Mouse (Mus musculus) heart, embryonic 16.5 days (tissue): ENCODE data around the gene Ankrd11. TPM values are rescaled to one million over a fixed set of nuclear protein-coding genes. Genes with fewer than 3 reads are reported as not detected.
"Not testable (repeated sequence)": the region's sequence is repeated elsewhere in the genome, so short reads cannot be mapped to it uniquely, and the experiment has no call there.

ENCODE experiments used
- ATAC-seq: fragments of 200-750 bp; cut with Nextera tagmentation; replicated peaks from 2 replicates; pipeline ENCODE4 v1.8.0; 2017; ENCODE audit warnings: moderate number of reproducible peaks; ENCODE audit not compliant: insufficient read depth, low FRiP score; ENCODE audit errors: extremely low read depth
- H3K27ac ChIP-seq: fragments of 300-500 bp; sonication (generic); 2 replicates; pipeline ENCODE4 v1.5.1; 2014; ENCODE audit warnings: mild to moderate bottlenecking, low read length, control low read depth, moderate library complexity
- H3K27me3 ChIP-seq: fragments of 300-500 bp; sonication (generic); 2 replicates; pipeline ENCODE4 v1.6.1; 2014; ENCODE audit warnings: low read length, mixed read lengths; ENCODE audit not compliant: control insufficient read depth, insufficient read depth
- H3K36me3 ChIP-seq: fragments of 300-500 bp; sonication (generic); 2 replicates; pipeline ENCODE4 v1.6.1; 2014; ENCODE audit not compliant: control insufficient read depth, insufficient read depth
- H3K4me1 ChIP-seq: fragments of 300-500 bp; sonication (generic); 2 replicates; pipeline ENCODE4 v1.6.1; 2014; ENCODE audit warnings: low read length, mixed read lengths; ENCODE audit not compliant: control insufficient read depth, insufficient read depth
- H3K4me2 ChIP-seq: fragments of 300-500 bp; sonication (generic); 2 replicates; pipeline ENCODE4 v1.6.1; 2014; ENCODE audit warnings: low read depth, mild to moderate bottlenecking, control low read depth, low read length
- H3K4me3 ChIP-seq: fragments of 300-500 bp; sonication (generic); 2 replicates; pipeline ENCODE4 v1.5.1; 2014; ENCODE audit warnings: mild to moderate bottlenecking, control low read depth, low read length
- H3K9ac ChIP-seq: fragments of 300-500 bp; sonication (generic); 2 replicates; pipeline ENCODE4 v1.6.1; 2014; ENCODE audit warnings: low read length, control low read depth
- H3K9me3 ChIP-seq: fragments of 300-500 bp; sonication (generic); replicated peaks from 2 replicates; pipeline ENCODE4 v1.6.1; 2016; ENCODE audit warnings: low read length; ENCODE audit not compliant: control insufficient read depth
- WGBS: fragments of 180-500 bp; shearing (Covaris S2); extraction: QIAGEN DNeasy Blood & Tissue Kit; methylation state at CpG from one replicate; pipeline ENCODE4 v1.1.7; 2014; 5-methylcytosine and 5-hydroxymethylcytosine counted together
- polyA plus RNA-seq: library from polyadenylated mRNA; unstranded; fragments of >200 nt; fragmentation: Nextera tagmentation; extraction: Ambion mirVana; gene quantifications from 2 replicates; pipeline ENCODE4 v1.2.1, GENCODE M21; 2015

Ankrd11 gene
- polyA plus RNA-seq, 1 experiment from 2014 or later = 17.6 TPM

DNA sequence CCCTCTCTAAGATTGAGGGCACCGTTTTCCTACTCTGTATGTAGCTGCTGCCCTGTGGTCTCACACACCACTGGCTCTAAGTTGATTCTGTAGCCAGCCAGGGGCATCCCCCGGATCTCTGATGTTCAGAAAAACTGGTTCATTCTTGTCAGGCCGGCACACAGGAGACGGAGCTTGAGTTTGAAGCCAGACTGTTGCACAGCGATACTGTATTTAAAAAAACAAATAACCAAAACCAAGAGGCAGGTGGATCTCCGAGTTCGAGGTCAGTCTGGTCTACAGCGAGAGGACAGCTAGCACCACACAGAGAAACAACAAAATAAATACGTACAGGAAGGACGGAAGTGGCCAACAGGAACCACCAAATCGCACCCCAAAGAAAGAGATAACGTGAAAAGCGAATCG is 22.7 kb upstream of the Ankrd11 start:
- H3K4me3 ChIP-seq = peak overlapping the region; percentile 98
- no peaks in the 10 kb centered on the region; the same call in 1 of the 2 replicates for H3K36me3 ChIP-seq
- H3K4me1 ChIP-seq = peaks cover 17% of the 10 kb centered on the region
- H3K9ac ChIP-seq = peak overlapping the region; percentile 98
- peak; percentile 10; the same call in 1 of the 2 replicates for ATAC-seq
- peak overlapping the region; percentile 86 for H3K4me2 ChIP-seq
- H3K27ac ChIP-seq = peak overlapping the region; percentile 94
- H3K9me3 ChIP-seq = no peaks in the 10 kb centered on the region
- under 1% methylated on average over 14 of the region's 14 CpGs for WGBS
- H3K27me3 ChIP-seq = no peaks in the 10 kb centered on the region

DNA sequence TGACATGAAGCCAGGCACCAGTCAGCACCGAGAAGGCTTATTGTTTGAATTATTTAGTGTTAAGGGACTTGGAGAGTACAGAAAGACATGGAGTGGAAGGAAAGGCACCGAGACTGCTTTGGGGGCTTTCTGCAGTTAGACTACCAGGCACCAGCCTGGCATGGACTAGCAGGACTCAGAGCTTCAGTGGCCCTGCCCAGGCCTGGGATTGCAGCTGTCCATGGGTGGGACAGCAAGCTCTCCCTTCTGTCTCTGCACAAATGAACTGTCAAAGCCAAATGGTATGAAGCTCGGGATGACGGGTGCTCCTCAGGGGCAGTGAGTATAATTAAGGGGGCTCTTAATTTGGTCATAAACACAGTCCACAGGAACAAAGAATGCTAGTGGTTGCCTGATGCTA is 22.0 kb upstream of the Ankrd11 start:
- no peaks in the 10 kb centered on the region; the same call in 1 of the 2 replicates for H3K36me3 ChIP-seq
- H3K4me1 ChIP-seq = peaks cover 17% of the 10 kb centered on the region
- no peak for ATAC-seq
- WGBS = 82% methylated on average over 4 of the region's 4 CpGs
- H3K27ac ChIP-seq = no peak overlapping the region; the same call in 1 of the 2 replicates
- H3K4me3 ChIP-seq = no peak overlapping the region; the same call in 1 of the 2 replicates
- no peaks in the 10 kb centered on the region for H3K9me3 ChIP-seq
- peak overlapping the region; percentile 98 for H3K9ac ChIP-seq
- no peaks in the 10 kb centered on the region for H3K27me3 ChIP-seq
- H3K4me2 ChIP-seq = peak overlapping the region; percentile 86; the same call in 1 of the 2 replicates

GRCm38 (mm10) chr8:123062721-123063120 is 20.6 kb upstream of the Ankrd11 start, which contains the start of gene Spg7:
Spg7 (plus strand) TSS chr8:123062942.
- H3K27ac ChIP-seq = no peak within 1 kb of the TSS
- no peak within 1 kb of the TSS; the same call in 1 of the 2 replicates for H3K9ac ChIP-seq
- no peaks in the 10 kb centered on the region; the same call in 1 of the 2 replicates for H3K36me3 ChIP-seq
- no peaks in the 10 kb centered on the region for H3K27me3 ChIP-seq
- H3K4me3 ChIP-seq = no peak within 1 kb of the TSS
- no peak within 1 kb of the TSS for H3K4me2 ChIP-seq
- ATAC-seq = no peak
- WGBS = 76% methylated on average over 7 of the region's 7 CpGs
- H3K4me1 ChIP-seq = peaks cover 17% of the 10 kb centered on the region
- H3K9me3 ChIP-seq = no peaks in the 10 kb centered on the region

DNA sequence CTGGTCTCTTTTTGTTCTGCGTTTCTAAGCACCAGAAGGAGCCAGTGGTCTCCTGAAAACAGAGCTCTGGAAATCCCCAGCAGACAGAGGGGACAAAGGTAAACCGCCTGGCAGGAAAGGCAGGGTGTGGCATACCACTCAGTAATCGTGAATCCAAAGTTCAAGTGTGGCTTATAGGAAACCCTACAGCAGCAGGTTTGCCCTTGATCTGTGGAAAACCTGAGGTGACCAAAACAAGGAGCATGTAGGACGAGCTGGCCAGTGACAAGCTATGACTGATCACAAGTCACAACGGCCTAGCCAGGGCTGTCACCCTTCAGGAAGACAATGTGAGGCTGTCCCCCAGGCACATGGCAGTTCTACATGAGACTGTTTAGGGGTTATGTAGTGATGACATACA is 9.4 kb upstream of the Ankrd11 start:
- WGBS = 51% methylated on average over 5 of the region's 5 CpGs
- no peak for ATAC-seq
- no peaks in the 10 kb centered on the region for H3K4me1 ChIP-seq
- no peaks in the 10 kb centered on the region for H3K36me3 ChIP-seq
- no peak overlapping the region for H3K27ac ChIP-seq
- no peak overlapping the region for H3K4me2 ChIP-seq
- no peak overlapping the region for H3K9ac ChIP-seq
- H3K4me3 ChIP-seq = no peak overlapping the region
- no peaks in the 10 kb centered on the region for H3K9me3 ChIP-seq
- no peaks in the 10 kb centered on the region for H3K27me3 ChIP-seq

DNA sequence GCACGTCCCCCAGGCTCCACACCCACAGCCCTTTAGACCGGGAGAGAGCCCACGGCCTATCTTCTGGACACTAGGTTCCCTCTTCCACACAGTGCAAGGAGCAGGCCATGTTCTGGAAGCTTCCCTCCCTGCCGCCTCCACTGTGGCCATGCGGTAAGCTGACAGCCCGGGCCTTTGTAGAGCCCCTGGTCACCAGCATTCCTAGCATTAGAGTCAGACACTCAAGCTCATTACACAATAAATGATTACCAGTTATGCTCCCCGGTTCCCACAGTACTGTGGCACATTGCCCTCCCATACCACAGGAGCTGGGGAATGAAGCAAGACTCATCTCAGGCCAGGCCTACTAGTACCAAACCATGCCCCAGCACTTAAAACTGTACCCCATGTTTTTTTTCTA is 6.3 kb upstream of the Ankrd11 start:
- 84% methylated on average over 7 of the region's 7 CpGs for WGBS
- no peak for ATAC-seq
- Histone ChIP-seq H3K9ac (no peak overlapping the region), H3K9me3 (no peaks in the 10 kb centered on the region), H3K36me3 (no peaks in the 10 kb centered on the region), H3K4me3 (no peak overlapping the region), H3K4me2 (no peak overlapping the region), H3K27me3 (no peaks in the 10 kb centered on the region), H3K4me1 (peaks cover 4% of the 10 kb centered on the region), H3K27ac (no peak overlapping the region)

GRCm38 (mm10) chr8:123047827-123048226 is 5.8 kb upstream of the Ankrd11 start:
- Histone ChIP-seq H3K4me1 (peaks cover 8% of the 10 kb centered on the region), H3K4me3 (no peak overlapping the region), H3K36me3 (no peaks in the 10 kb centered on the region), H3K27me3 (no peaks in the 10 kb centered on the region), H3K4me2 (no peak overlapping the region), H3K27ac (no peak overlapping the region), H3K9ac (no peak overlapping the region), H3K9me3 (no peaks in the 10 kb centered on the region)
- no peak for ATAC-seq
- WGBS = 83% methylated on average over 7 of the region's 7 CpGs

GRCm38 (mm10) chr8:123046706-123047105 is 4.6 kb upstream of the Ankrd11 start:
- H3K9ac ChIP-seq = no peak overlapping the region
- peaks cover 8% of the 10 kb centered on the region for H3K4me1 ChIP-seq
- H3K9me3 ChIP-seq = no peaks in the 10 kb centered on the region
- H3K4me3 ChIP-seq = no peak overlapping the region
- no peak for ATAC-seq
- H3K36me3 ChIP-seq = no peaks in the 10 kb centered on the region
- H3K27ac ChIP-seq = no peak overlapping the region
- no peak overlapping the region for H3K4me2 ChIP-seq
- H3K27me3 ChIP-seq = no peaks in the 10 kb centered on the region
- WGBS = 74% methylated on average over 4 of the region's 4 CpGs

GRCm38 (mm10) chr8:123044743-123045425 is 2.8 kb upstream of the Ankrd11 start:
- WGBS = 89% methylated on average over 23 of the region's 23 CpGs
- not testable (repeated sequence) for H3K9ac ChIP-seq

DNA sequence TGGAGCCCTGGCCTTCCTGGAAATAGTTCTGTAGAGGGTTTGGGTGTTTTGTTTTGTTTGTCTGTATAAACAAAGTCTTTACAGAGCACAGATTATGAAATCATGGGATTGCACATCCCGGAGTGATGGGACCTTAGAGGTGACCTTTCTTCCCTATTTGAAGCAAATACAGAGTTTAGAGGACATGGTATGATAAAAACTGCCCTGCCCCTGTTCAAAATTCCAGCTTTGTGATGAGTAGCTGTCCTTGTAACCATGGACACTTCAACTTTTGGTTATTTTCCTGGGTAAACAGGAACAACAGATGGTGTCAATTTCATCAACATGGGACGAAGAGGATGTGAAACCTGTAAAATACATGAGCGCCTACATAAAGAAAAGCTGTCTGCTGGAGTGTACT is 1.9 kb upstream of the Ankrd11 start:
- peaks cover 26% of the 10 kb centered on the region for H3K4me1 ChIP-seq
- H3K4me2 ChIP-seq = no peak overlapping the region
- H3K4me3 ChIP-seq = no peak overlapping the region
- no peak overlapping the region for H3K27ac ChIP-seq
- no peak overlapping the region for H3K9ac ChIP-seq
- WGBS = 88% methylated on average over 3 of the region's 3 CpGs
- H3K9me3 ChIP-seq = no peaks in the 10 kb centered on the region
- ATAC-seq = no peak
- no peaks in the 10 kb centered on the region for H3K36me3 ChIP-seq
- H3K27me3 ChIP-seq = no peaks in the 10 kb centered on the region

More at GRCm38 (mm10) chr8:123044743-123045425, 2.8 kb upstream of the Ankrd11 start:
- not testable (repeated sequence) for H3K9me3 ChIP-seq, H3K27me3 ChIP-seq, H3K27ac ChIP-seq, H3K4me2 ChIP-seq, ATAC-seq, H3K36me3 ChIP-seq, H3K4me3 ChIP-seq
- peaks cover 17% of the 10 kb centered on the region for H3K4me1 ChIP-seq
